Mouse (Mus musculus) kidney, adult 2 months (tissue): ENCODE data around the gene Myl7. TPM values are rescaled to one million over a fixed set of nuclear protein-coding genes. Genes with fewer than 3 reads are reported as not detected.

Experiments used
- DNase-seq: peaks from one replicate; pipeline ENCODE4 v3.0.0; 2021
- H3K27ac ChIP-seq: fragments of 200-500 bp; 2 replicates; pipeline ENCODE4 v1.5.1; 2012; ENCODE audit warnings: low read depth, low read length, control low read depth, inconsistent platforms; ENCODE audit not compliant: insufficient read depth
- H3K27me3 ChIP-seq: fragments of 200-500 bp; replicated peaks from 2 replicates; pipeline ENCODE4 v1.6.1; 2012; ENCODE audit warnings: mild to moderate bottlenecking, moderate library complexity, low read length, inconsistent platforms; ENCODE audit not compliant: control insufficient read depth, insufficient read depth
- H3K36me3 ChIP-seq: fragments of 200-500 bp; 2 replicates; pipeline ENCODE4 v1.6.1; 2012; ENCODE audit warnings: mild to moderate bottlenecking, moderate library complexity, low read length, inconsistent platforms; ENCODE audit not compliant: control insufficient read depth, insufficient read depth
- H3K4me1 ChIP-seq: fragments of 200-500 bp; 2 replicates; pipeline ENCODE4 v1.6.1; 2011; ENCODE audit warnings: low read length; ENCODE audit not compliant: control insufficient read depth, insufficient read depth
- H3K4me3 ChIP-seq: fragments of 200-500 bp; 2 replicates; pipeline ENCODE4 v1.5.1; 2011; ENCODE audit warnings: mild to moderate bottlenecking, low read depth, low read length, control low read depth; ENCODE audit not compliant: insufficient read depth
- CTCF ChIP-seq: fragments of 200-500 bp; conservative IDR thresholded peaks from 2 replicates; pipeline ENCODE4 v1.5.1; 2011; ENCODE audit warnings: low read depth, mild to moderate bottlenecking, control low read depth, low read length, moderate library complexity, mixed read lengths; ENCODE audit not compliant: insufficient read depth, insufficient read length
- POLR2A ChIP-seq: fragments of 200-500 bp; IDR thresholded peaks from one replicate; pipeline ENCODE4 v1.6.1; 2011; ENCODE audit warnings: low read depth, low read length, control low read depth
- WGBS: fragments of 180-500 bp; shearing (Covaris S2); methylation state at CpG from one replicate; pipeline ENCODE4 v1.1.7; 2018; 5-methylcytosine and 5-hydroxymethylcytosine counted together
- polyA plus RNA-seq: library from polyadenylated mRNA; depleted of rRNA; stranded (reverse); fragments of >200 nt; gene quantifications from 2 replicates; pipeline ENCODE4 v1.2.3, GENCODE M21; 2012

Myl7 gene
- polyA plus RNA-seq, 1 experiment: 5.1 TPM

DNA sequence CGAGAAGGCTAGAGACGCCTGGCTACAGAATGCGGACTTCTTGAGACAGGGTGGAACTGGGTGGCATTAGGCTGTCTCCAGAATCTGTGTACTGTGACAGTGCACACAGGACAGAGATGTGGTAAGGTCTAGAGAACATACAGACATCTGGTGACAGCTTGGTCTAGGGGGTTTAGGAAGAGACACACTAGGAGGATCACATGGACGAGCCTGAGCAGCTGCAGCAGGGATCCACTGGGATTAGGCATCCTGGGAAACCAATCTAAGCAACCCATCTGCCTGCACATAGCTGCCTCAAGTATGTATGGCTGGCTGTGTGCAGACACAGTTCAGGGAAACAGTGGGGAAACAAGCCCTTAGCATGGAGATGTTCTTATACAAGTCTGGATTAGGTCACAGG lies 15.4 kb upstream of the Myl7 start:
- DNase-seq: no peak
- H3K4me1 ChIP-seq: no peaks in the 10 kb centered on the region
- H3K27ac ChIP-seq: no peak overlapping the region
- 87% methylated on average over 4 of the region's 4 CpGs for WGBS
- TF ChIP-seq POLR2A: no peak
- no peak for TF ChIP-seq CTCF
- H3K27me3 ChIP-seq: no peaks in the 10 kb centered on the region
- H3K36me3 ChIP-seq: no peaks in the 10 kb centered on the region
- H3K4me3 ChIP-seq: no peak overlapping the region

- Histone ChIP-seq H3K4me1 (no peaks in the 10 kb centered on the region), H3K4me3 (no peak overlapping the region), H3K27me3 (no peaks in the 10 kb centered on the region), H3K36me3 (no peaks in the 10 kb centered on the region), H3K27ac (no peak overlapping the region)
- WGBS: 56% methylated on average over 8 of the region's 8 CpGs
- DNase-seq: no peak
- no peak for TF ChIP-seq POLR2A
- no peak for TF ChIP-seq CTCF
Observed at GRCm38 (mm10) chr11:5913256-5913655, 14.7 kb upstream of the Myl7 start.

DNA sequence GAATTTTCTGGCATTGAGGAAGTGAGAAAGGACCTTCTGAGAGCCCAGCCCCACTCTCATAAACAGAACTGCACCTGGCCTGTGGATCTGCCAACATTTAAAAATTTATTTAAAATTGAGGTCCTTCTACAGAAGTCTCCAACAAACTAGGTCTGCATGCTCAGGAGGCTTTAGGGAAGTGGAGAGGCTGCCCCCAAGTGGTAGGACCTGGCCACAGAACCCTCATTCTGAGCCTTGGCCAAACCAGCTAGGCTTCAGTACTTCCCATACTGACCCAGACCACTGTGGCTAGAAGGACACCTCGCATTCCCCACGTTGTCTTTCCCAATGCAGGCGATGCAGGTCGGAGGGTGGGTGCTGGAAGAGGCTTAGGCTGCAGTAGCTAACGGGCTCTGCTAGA lies 14.1 kb upstream of the Myl7 start:
- Histone ChIP-seq H3K4me1 (no peaks in the 10 kb centered on the region), H3K27ac (no peak overlapping the region), H3K27me3 (no peaks in the 10 kb centered on the region), H3K36me3 (no peaks in the 10 kb centered on the region), H3K4me3 (no peak overlapping the region)
- peak; percentile 59 for DNase-seq
- WGBS: 36% methylated on average over 5 of the region's 5 CpGs
- TF ChIP-seq POLR2A: no peak
- peak; percentile 72 for TF ChIP-seq CTCF

- Histone ChIP-seq H3K27me3 (no peaks in the 10 kb centered on the region), H3K27ac (no peak overlapping the region), H3K4me3 (no peak overlapping the region), H3K4me1 (no peaks in the 10 kb centered on the region), H3K36me3 (no peaks in the 10 kb centered on the region)
- no peak for DNase-seq
- TF ChIP-seq CTCF (no peak), POLR2A (no peak)
- WGBS: 75% methylated on average over 4 of the region's 4 CpGs
Observed at GRCm38 (mm10) chr11:5908642-5909041, 10.1 kb upstream of the Myl7 start.

DNA sequence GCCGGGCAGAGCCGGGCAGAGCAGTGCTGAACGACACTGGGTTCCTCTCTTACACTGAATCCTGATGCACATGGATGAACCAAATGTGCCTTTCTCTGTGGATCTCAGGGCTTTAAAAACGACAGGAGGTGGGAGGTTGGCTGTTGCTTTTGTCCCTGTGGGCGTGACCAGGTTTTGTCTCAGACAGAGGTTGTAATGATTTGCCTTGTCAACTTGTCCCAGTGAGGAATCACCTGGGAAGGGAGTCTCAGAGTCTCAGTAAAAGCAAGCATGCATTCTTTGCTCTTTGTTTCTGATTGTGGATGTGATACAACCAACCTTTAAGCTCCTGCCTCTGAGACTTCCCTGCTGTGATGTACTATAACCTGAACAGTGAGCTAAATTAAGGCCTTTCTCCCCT lies 8.5 kb upstream of the Myl7 start:
- no peak for DNase-seq
- Histone ChIP-seq H3K4me3 (no peak overlapping the region), H3K36me3 (no peaks in the 10 kb centered on the region), H3K27ac (no peak overlapping the region), H3K27me3 (no peaks in the 10 kb centered on the region), H3K4me1 (no peaks in the 10 kb centered on the region)
- WGBS: 62% methylated on average over 5 of the region's 5 CpGs
- no peak for TF ChIP-seq CTCF
- no peak for TF ChIP-seq POLR2A

DNA sequence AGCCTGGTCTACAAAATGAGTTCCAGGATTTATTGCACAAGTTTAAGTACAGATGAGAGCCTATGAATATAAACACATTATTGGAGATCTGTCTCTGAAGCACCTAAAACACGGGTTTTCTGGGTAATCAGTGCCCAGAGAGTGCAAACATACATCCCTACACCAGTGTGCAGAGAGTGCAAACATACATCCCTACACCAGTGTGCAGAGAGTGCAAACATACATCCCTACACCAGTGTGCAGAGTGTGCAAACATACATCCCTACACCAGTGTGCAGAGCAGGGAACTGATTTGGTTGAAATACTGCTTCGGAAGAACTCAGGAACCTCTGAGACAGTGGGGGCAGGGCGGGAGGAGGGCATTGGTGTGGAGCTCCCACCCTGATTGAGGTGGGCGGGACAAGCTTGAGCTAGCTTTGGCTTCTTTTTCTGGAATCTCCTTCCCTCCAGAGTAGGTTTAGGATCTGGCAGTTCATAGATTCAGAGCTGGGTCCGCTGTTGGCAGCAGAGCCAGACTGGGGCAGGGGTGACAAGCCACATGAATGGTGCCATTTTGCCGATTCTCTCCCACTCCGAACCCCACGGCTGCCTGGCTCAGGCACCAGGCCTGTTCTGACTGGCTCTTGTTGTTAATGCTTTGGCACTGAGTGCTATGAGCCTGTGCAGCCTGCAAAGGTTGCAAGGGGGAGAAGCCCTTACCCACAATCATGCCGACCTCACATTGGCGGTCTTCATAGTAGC lies 7.4 kb upstream of the Myl7 start:
- no peak for TF ChIP-seq POLR2A
- no peak for TF ChIP-seq CTCF
- H3K4me1 ChIP-seq: no peaks in the 10 kb centered on the region
- WGBS: 81% methylated on average over 10 of the region's 10 CpGs
- H3K4me3 ChIP-seq: no peak overlapping the region
- no peak for DNase-seq
- H3K27me3 ChIP-seq: no peaks in the 10 kb centered on the region
- H3K27ac ChIP-seq: no peak overlapping the region
- H3K36me3 ChIP-seq: no peaks in the 10 kb centered on the region

- H3K27me3 ChIP-seq: no peaks in the 10 kb centered on the region
- no peaks in the 10 kb centered on the region for H3K36me3 ChIP-seq
- H3K27ac ChIP-seq: no peak overlapping the region
- TF ChIP-seq CTCF (no peak), POLR2A (no peak)
- 95% methylated on average over 6 of the region's 6 CpGs for WGBS
- H3K4me3 ChIP-seq: no peak overlapping the region
- DNase-seq: no peak
- no peaks in the 10 kb centered on the region for H3K4me1 ChIP-seq
Observed at GRCm38 (mm10) chr11:5904871-5905270, 6.3 kb upstream of the Myl7 start.
